Mouse (Mus musculus): ENCODE measurements at regions not wholly inside any gene's neighbourhood (a gene's known extent, or its start where the extent isn't known, plus 50 kb on each side); places are given as distances from the start of the nearest gene placed in this dataset.

DNA sequence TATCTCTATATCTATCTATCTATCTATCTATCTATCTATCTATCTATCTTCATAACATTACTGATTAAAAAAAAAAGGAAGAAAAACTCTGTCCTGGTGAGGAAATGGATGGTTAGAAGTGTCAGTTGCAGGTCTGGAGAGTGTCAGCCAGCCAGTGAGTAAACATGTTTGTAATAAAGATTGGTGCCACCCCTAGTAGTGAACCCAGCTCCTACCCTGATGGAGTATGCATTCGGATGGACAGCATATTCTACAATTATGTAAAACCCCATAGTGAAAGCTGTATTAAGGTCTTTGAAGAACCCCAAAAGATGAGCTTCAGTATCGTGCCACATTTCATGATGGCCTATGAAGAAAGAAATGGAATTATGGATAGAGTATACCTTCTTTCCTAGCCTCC, 118.5 kb downstream of the Maf start:
- H3K4me3 ChIP-seq (ENCODE audit: low read length) = no peak overlapping the region
- no peaks in the 10 kb centered on the region for H3K9me3 ChIP-seq (ENCODE audit: control insufficient read depth, low read length)
- H3K4me2 ChIP-seq (ENCODE audit: low read depth, low read length) = no peak overlapping the region
- H3K27me3 ChIP-seq (replicated peaks; ENCODE audit: control insufficient read depth, insufficient read depth, low read length) = no peaks in the 10 kb centered on the region
- no peak overlapping the region for H3K27ac ChIP-seq (ENCODE audit: low read length)
- H3K4me1 ChIP-seq (ENCODE audit: control insufficient read depth, insufficient read depth, low read length) = no peaks in the 10 kb centered on the region
- no peak for ATAC-seq
- no peak overlapping the region for H3K9ac ChIP-seq (ENCODE audit: low read depth, low read length)
- no peaks in the 10 kb centered on the region for H3K36me3 ChIP-seq (ENCODE audit: control insufficient read depth, insufficient read depth, low read length)
- 88% methylated on average over 2 of the region's 2 CpGs for WGBS

DNA sequence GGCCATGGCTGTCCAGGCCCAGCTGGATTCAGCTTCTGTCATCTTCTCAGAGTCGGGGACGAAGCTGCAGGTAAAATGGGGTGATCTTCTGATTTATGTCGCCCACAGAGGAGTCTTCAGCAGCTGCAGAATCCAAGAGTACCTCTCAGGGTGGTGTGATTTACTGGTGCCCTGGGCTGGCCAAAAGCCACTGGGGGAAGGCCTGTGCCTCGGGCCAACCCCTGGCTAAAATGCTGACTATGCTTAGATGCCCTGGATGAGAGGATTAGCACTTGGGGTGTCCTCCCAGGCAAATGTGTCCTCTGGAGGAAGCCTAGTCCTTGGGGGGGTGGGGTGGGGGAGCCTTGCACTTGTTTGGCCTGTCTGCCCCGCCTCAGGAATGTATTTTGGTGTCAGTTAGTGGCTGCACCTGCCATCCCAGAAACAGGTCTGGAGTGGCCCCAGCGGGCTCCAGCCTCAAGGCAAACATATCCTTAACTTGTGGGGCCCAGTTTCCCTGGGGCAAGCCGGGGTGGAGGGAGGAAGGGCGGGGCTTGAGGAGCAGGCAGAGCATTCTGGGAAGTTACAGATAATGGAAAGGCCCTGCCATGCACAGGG, 123.2 kb downstream of the Maf start:
- Histone ChIP-seq H3K9ac (ENCODE audit: low read depth, low read length) (no peak overlapping the region), H3K4me1 (ENCODE audit: control insufficient read depth, insufficient read depth, low read length) (no peaks in the 10 kb centered on the region)
- ATAC-seq = no peak

DNA sequence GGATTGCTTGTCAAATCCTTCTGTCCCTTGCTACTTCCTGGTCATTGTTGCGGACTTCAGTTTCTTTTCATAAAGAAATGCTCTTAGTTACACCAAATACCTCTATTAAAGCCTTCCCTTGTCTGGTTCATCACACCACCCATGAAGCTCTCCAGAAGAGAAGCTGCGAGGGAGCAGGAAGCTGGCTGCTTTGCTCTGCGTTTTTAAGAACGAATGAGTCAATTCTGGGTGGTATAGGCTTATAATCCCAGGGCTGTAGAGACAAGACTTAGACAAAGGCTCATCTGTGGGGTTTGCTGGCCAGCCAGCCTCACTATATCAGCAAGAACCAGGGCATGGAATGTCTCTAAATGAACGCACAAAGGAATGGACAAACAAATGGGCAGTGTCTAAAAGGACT, 124.4 kb downstream of the Maf start:
- Histone ChIP-seq H3K9me3 (ENCODE audit: control insufficient read depth, low read length) (no peaks in the 10 kb centered on the region), H3K4me3 (ENCODE audit: low read length) (no peak overlapping the region), H3K27ac (ENCODE audit: low read length) (no peak overlapping the region), H3K36me3 (ENCODE audit: control insufficient read depth, insufficient read depth, low read length) (no peaks in the 10 kb centered on the region), H3K9ac (ENCODE audit: low read depth, low read length) (no peak overlapping the region), H3K27me3 (replicated peaks; ENCODE audit: control insufficient read depth, insufficient read depth, low read length) (no peaks in the 10 kb centered on the region), H3K4me2 (ENCODE audit: low read depth, low read length) (no peak overlapping the region), H3K4me1 (ENCODE audit: control insufficient read depth, insufficient read depth, low read length) (no peaks in the 10 kb centered on the region)
- WGBS = 84% methylated on average over 5 of the region's 5 CpGs
- no peak for ATAC-seq

More for the DNA sequence above, 123.2 kb downstream of the Maf start:
- Histone ChIP-seq H3K9me3 (ENCODE audit: control insufficient read depth, low read length) (no peaks in the 10 kb centered on the region), H3K27me3 (replicated peaks; ENCODE audit: control insufficient read depth, insufficient read depth, low read length) (no peaks in the 10 kb centered on the region), H3K4me2 (ENCODE audit: low read depth, low read length) (no peak overlapping the region), H3K36me3 (ENCODE audit: control insufficient read depth, insufficient read depth, low read length) (no peaks in the 10 kb centered on the region), H3K27ac (ENCODE audit: low read length) (no peak overlapping the region), H3K4me3 (ENCODE audit: low read length) (no peak overlapping the region)
- 72% methylated on average over 8 of the region's 8 CpGs for WGBS

DNA sequence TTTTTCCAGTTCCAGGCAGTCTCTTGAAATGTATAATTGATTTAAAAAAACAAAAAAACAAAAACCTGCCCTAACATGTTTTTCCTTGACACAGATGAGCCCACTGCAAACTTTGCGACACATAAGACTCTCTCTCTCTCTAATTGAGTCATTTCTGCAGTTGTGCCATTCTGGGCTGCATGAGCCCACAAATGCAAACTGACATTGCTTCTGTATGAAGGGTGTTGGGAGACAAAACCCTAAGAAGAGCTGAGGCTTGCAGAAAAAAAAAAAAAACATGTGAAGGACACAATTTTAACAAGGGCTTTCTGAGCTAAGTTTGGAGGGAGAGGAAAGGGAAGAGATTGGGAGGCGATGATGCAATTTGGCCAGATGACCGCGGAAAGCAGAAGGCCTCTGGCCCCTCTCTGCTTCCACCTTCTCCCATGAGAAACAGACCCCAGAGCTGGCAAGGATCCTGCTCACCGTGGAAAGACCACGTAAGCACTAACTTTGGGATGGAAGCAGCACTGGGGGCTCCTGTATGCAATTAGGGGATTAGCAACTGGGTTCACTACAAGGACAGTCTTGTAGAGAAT, 125.6 kb downstream of the Maf start:
- no peaks in the 10 kb centered on the region for H3K4me1 ChIP-seq (ENCODE audit: control insufficient read depth, insufficient read depth, low read length)
- no peak for ATAC-seq
- H3K27me3 ChIP-seq (replicated peaks; ENCODE audit: control insufficient read depth, insufficient read depth, low read length) = no peaks in the 10 kb centered on the region
- no peak overlapping the region for H3K4me2 ChIP-seq (ENCODE audit: low read depth, low read length)
- WGBS = 86% methylated on average over 6 of the region's 6 CpGs
- H3K36me3 ChIP-seq (ENCODE audit: control insufficient read depth, insufficient read depth, low read length) = no peaks in the 10 kb centered on the region
- H3K27ac ChIP-seq (ENCODE audit: low read length) = no peak overlapping the region
- no peak overlapping the region for H3K4me3 ChIP-seq (ENCODE audit: low read length)
- no peaks in the 10 kb centered on the region for H3K9me3 ChIP-seq (ENCODE audit: control insufficient read depth, low read length)
- no peak overlapping the region for H3K9ac ChIP-seq (ENCODE audit: low read depth, low read length)

DNA sequence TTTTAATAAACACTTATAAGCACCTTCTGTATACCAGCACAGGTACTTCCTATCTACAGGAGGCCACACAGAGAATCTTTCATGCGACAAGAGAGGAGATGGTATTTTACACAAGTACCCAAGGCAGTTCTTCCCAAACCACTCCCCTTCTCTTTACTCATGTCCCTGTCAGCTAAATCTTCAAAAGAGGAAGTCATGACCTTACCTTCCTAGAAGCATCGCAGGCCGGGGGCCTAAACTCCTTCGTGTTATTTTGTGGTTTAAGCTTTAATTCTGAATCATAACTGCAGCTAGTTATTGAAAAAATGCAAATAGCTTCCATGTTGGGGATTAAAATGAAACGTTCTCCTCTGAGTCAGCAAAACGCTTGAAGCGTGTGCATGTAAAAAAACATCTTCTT, 139.2 kb downstream of the Maf start:
- Histone ChIP-seq H3K4me2 (ENCODE audit: low read depth, low read length) (no peak overlapping the region), H3K4me1 (ENCODE audit: control insufficient read depth, insufficient read depth, low read length) (no peaks in the 10 kb centered on the region), H3K9me3 (ENCODE audit: control insufficient read depth, low read length) (no peaks in the 10 kb centered on the region), H3K27me3 (replicated peaks; ENCODE audit: control insufficient read depth, insufficient read depth, low read length) (no peaks in the 10 kb centered on the region), H3K9ac (ENCODE audit: low read depth, low read length) (no peak overlapping the region), H3K27ac (ENCODE audit: low read length) (no peak overlapping the region), H3K4me3 (ENCODE audit: low read length) (no peak overlapping the region), H3K36me3 (ENCODE audit: control insufficient read depth, insufficient read depth, low read length) (no peaks in the 10 kb centered on the region)
- 70% methylated on average over 7 of the region's 7 CpGs for WGBS
- no peak for ATAC-seq

DNA sequence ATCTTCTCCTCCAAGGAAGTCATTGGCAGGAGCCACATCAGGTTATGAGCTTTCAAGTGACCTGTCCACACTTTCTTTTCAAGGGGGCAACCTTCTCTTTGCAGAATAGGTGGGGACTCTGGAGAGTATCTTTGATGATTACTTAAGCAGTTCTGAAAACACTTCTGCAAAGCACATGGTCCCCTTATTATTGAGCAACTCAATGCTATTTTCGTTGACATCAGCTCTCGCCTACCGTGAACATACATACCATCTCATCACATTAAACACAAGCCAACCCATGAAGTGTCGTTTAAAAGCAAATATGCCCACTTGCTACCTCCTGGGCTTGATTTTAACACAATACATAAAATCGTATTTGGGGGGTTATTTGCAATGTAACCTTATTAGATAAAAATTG, 141.8 kb downstream of the Maf start:
- Histone ChIP-seq H3K4me3 (ENCODE audit: low read length) (no peak overlapping the region), H3K4me2 (ENCODE audit: low read depth, low read length) (no peak overlapping the region), H3K27ac (ENCODE audit: low read length) (no peak overlapping the region), H3K9ac (ENCODE audit: low read depth, low read length) (no peak overlapping the region), H3K9me3 (ENCODE audit: control insufficient read depth, low read length) (no peaks in the 10 kb centered on the region), H3K27me3 (replicated peaks; ENCODE audit: control insufficient read depth, insufficient read depth, low read length) (no peaks in the 10 kb centered on the region), H3K4me1 (ENCODE audit: control insufficient read depth, insufficient read depth, low read length) (peaks cover 11% of the 10 kb centered on the region), H3K36me3 (ENCODE audit: control insufficient read depth, insufficient read depth, low read length) (no peaks in the 10 kb centered on the region)
- 87% methylated on average over 5 of the region's 5 CpGs for WGBS
- ATAC-seq = no peak

DNA sequence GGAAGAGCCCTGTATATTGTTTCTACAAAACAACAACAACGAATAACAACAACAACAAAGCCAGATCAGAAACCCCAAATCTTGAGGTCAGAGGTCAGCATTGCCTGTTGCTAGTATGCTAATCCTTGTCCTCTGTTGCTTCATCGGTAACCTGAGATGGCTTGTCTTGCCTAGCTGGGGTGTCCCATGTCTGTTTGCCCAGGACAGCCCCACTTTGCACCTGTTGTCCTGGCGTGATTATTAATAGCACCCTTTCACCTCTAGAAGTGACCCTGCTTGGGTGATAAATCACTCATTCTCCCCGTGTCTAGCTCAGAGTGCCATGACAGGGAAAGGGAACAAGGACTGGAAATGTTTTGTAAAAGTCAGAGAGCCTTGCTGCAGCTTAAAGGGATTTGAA, 145.2 kb downstream of the Maf start:
- Histone ChIP-seq H3K27me3 (replicated peaks; ENCODE audit: control insufficient read depth, insufficient read depth, low read length) (no peaks in the 10 kb centered on the region), H3K9ac (ENCODE audit: low read depth, low read length) (no peak overlapping the region), H3K36me3 (ENCODE audit: control insufficient read depth, insufficient read depth, low read length) (no peaks in the 10 kb centered on the region), H3K4me1 (ENCODE audit: control insufficient read depth, insufficient read depth, low read length) (peaks cover 13% of the 10 kb centered on the region), H3K4me3 (ENCODE audit: low read length) (no peak overlapping the region), H3K4me2 (ENCODE audit: low read depth, low read length) (no peak overlapping the region), H3K27ac (ENCODE audit: low read length) (0 out of 2 replicates have a peak overlapping the region, but pooled peaks have one; percentile 35), H3K9me3 (ENCODE audit: control insufficient read depth, low read length) (no peaks in the 10 kb centered on the region)
- ATAC-seq = no peak
- WGBS = 24% methylated on average over 4 of the region's 4 CpGs

DNA sequence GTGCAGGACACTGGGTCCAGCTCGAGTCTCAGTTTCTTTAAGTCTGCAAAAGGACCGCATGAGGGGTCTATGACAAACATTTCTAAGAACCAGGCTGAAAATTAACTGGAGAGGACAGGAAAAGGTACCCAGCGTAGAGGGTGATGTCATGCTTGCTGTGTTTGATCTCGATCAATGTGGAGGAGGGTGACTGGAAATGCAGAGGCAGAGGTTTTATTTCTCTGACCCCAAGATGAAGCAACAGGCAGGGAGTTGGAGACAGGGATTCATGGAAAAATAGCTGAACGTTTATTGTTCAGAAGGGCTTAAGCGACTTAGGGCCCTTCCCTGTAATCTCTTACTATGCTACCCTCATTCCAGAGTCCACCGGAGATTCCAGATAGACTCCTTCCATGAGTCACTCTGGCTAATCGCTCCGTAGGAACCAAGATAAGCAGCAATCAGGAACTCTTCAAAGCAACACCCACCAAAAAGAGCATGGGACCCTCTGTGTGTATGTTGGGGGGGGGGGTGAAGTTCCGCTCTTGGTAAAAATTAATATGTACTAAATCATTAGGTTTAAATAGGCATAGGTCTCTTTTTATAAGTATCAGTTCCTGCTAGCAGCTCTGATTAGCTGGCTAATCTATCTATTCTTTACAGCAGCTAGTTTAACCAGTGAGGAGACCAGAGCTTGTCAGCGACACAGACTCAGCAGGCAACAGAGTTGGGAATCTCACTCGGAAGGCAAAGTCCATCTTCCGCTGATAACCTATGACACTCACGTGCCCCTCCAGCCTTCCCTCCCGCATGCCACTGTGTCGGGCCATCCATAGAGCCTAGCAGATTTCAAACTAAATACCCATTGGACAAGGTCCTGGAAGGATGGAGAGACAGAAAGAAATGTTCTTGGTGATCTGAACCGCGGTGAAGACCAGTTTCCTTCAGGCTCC, 146.3 kb downstream of the Maf start:
- peak overlapping the region; percentile 8; the same call in 1 of the 2 replicates for H3K9ac ChIP-seq (ENCODE audit: low read depth, low read length)
- H3K27ac ChIP-seq (ENCODE audit: low read length) = peak overlapping the region; percentile 88
- no peaks in the 10 kb centered on the region for H3K27me3 ChIP-seq (replicated peaks; ENCODE audit: control insufficient read depth, insufficient read depth, low read length)

DNA sequence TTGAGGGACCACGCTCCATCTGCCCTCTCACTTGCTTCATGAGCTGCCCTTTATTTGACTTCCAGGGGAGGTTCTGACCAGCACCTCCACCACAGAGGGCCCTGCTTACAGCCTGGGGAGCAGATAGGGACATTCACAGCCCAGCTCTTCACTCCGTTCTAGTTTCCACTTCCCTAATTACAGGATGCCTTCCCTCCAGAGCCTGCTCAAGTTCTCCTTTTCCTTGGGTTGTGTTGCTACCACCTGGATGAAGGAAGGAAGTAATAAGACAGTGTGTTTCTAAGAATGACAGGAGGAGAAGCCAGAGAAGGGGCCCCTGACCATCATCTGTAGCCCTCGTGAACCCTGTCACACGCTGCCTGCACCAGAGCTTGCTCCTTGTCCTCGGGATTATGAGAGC, 152.1 kb downstream of the Maf start:
- Histone ChIP-seq H3K27me3 (replicated peaks; ENCODE audit: control insufficient read depth, insufficient read depth, low read length) (no peaks in the 10 kb centered on the region), H3K9me3 (ENCODE audit: control insufficient read depth, low read length) (no peaks in the 10 kb centered on the region), H3K4me3 (ENCODE audit: low read length) (no peak overlapping the region), H3K4me1 (ENCODE audit: control insufficient read depth, insufficient read depth, low read length) (0 out of 2 replicates have a peak, but pooled peaks cover 2% of the 10 kb centered on the region), H3K36me3 (ENCODE audit: control insufficient read depth, insufficient read depth, low read length) (no peaks in the 10 kb centered on the region), H3K27ac (ENCODE audit: low read length) (no peak overlapping the region), H3K9ac (ENCODE audit: low read depth, low read length) (no peak overlapping the region), H3K4me2 (ENCODE audit: low read depth, low read length) (no peak overlapping the region)
- no peak for ATAC-seq
- 76% methylated on average over 5 of the region's 5 CpGs for WGBS

More for the DNA sequence above, 146.3 kb downstream of the Maf start:
- H3K4me3 ChIP-seq (ENCODE audit: low read length) = no peak overlapping the region
- WGBS = 49% methylated on average over 18 of the region's 18 CpGs
- peak; percentile 96 for ATAC-seq
- peak overlapping the region; percentile 30 for H3K4me2 ChIP-seq (ENCODE audit: low read depth, low read length)
- no peaks in the 10 kb centered on the region for H3K36me3 ChIP-seq (ENCODE audit: control insufficient read depth, insufficient read depth, low read length)
- no peaks in the 10 kb centered on the region for H3K9me3 ChIP-seq (ENCODE audit: control insufficient read depth, low read length)
- peaks cover 13% of the 10 kb centered on the region for H3K4me1 ChIP-seq (ENCODE audit: control insufficient read depth, insufficient read depth, low read length)

Measured in intestine, embryonic 16.5 days (tissue).